Mouse (Mus musculus): ENCODE measurements around the gene Gpr65. TPM values are rescaled to one million over a fixed set of nuclear protein-coding genes. Genes with fewer than 3 reads are reported as not detected.

The Gpr65 gene
- polyA plus RNA-seq, 1 experiment from 2014 or later = 0.15 TPM

GRCm38 (mm10) chr12:98258845-98259517 is 9.5 kb upstream of the Gpr65 start, which contains the start of gene Galc:
Gene Galc, minus strand, starts transcription at chr12:98259459.
- Histone ChIP-seq H3K9me3 (no peaks in the 10 kb centered on the region), H3K4me2 (replicated peaks) (peak within 1 kb of the TSS; percentile 52), H3K9ac (replicated peaks) (peak within 1 kb of the TSS; percentile 95), H3K27ac (replicated peaks) (peak within 1 kb of the TSS; percentile 98), H3K4me1 (peaks cover 13% of the 10 kb centered on the region), H3K4me3 (peak within 1 kb of the TSS; percentile 92), H3K27me3 (no peaks in the 10 kb centered on the region), H3K36me3 (no peaks in the 10 kb centered on the region)
- ATAC-seq (replicated peaks) = peak; percentile 96
- WGBS = under 1% methylated on average over 74 of the region's 76 CpGs

- peak; percentile 58; the same call in 1 of the 2 replicates for ATAC-seq (replicated peaks)
- no peaks in the 10 kb centered on the region for H3K27me3 ChIP-seq
These were observed 8.9 kb upstream of the Gpr65 start for GRCm38 (mm10) chr12:98259518-98259852.

GRCm38 (mm10) chr12:98265697-98266096 is 2.7 kb upstream of the Gpr65 start:
- H3K27me3 ChIP-seq = no peaks in the 10 kb centered on the region
- no peaks in the 10 kb centered on the region for H3K9me3 ChIP-seq
- 88% methylated on average over 9 of the region's 9 CpGs for WGBS
- no peak for ATAC-seq (replicated peaks)
- no peak overlapping the region for H3K4me3 ChIP-seq
- H3K27ac ChIP-seq (replicated peaks) = no peak overlapping the region
- no peaks in the 10 kb centered on the region for H3K4me1 ChIP-seq
- no peak overlapping the region for H3K4me2 ChIP-seq (replicated peaks)
- H3K9ac ChIP-seq (replicated peaks) = no peak overlapping the region
- no peaks in the 10 kb centered on the region for H3K36me3 ChIP-seq

More at GRCm38 (mm10) chr12:98259518-98259852, 8.9 kb upstream of the Gpr65 start:
- WGBS = 4% methylated on average over 12 of the region's 12 CpGs
- H3K9ac ChIP-seq (replicated peaks) = peak overlapping the region; percentile 95
- H3K4me3 ChIP-seq = peak overlapping the region; percentile 92
- no peaks in the 10 kb centered on the region for H3K9me3 ChIP-seq
- peak overlapping the region; percentile 52 for H3K4me2 ChIP-seq (replicated peaks)
- peaks cover 13% of the 10 kb centered on the region for H3K4me1 ChIP-seq
- peak overlapping the region; percentile 98 for H3K27ac ChIP-seq (replicated peaks)
- no peaks in the 10 kb centered on the region for H3K36me3 ChIP-seq

- Histone ChIP-seq H3K4me3 (no peak overlapping the region), H3K4me1 (no peaks in the 10 kb centered on the region), H3K27ac (replicated peaks) (no peak overlapping the region), H3K9ac (replicated peaks) (no peak overlapping the region), H3K27me3 (no peaks in the 10 kb centered on the region), H3K4me2 (replicated peaks) (no peak overlapping the region), H3K36me3 (no peaks in the 10 kb centered on the region), H3K9me3 (no peaks in the 10 kb centered on the region)
- 86% methylated on average over 17 of the region's 17 CpGs for WGBS
- no peak for ATAC-seq (replicated peaks)
These were observed 1.6 kb downstream of the Gpr65 start for GRCm38 (mm10) chr12:98269791-98270745.

- WGBS = 58% methylated on average over 12 of the region's 12 CpGs
- no peaks in the 10 kb centered on the region for H3K9me3 ChIP-seq
- no peaks in the 10 kb centered on the region for H3K4me1 ChIP-seq
- no peak overlapping the region for H3K27ac ChIP-seq (replicated peaks)
- no peaks in the 10 kb centered on the region for H3K27me3 ChIP-seq
- H3K4me2 ChIP-seq (replicated peaks) = no peak overlapping the region
- ATAC-seq (replicated peaks) = no peak
- H3K4me3 ChIP-seq = no peak overlapping the region
- no peak overlapping the region for H3K9ac ChIP-seq (replicated peaks)
- H3K36me3 ChIP-seq = no peaks in the 10 kb centered on the region
These were observed 2.6 kb downstream of the Gpr65 start for GRCm38 (mm10) chr12:98270810-98271566.

- H3K4me1 ChIP-seq = no peaks in the 10 kb centered on the region
- H3K9ac ChIP-seq (replicated peaks) = no peak overlapping the region
- no peak overlapping the region for H3K4me2 ChIP-seq (replicated peaks)
- H3K9me3 ChIP-seq = no peaks in the 10 kb centered on the region
- no peaks in the 10 kb centered on the region for H3K27me3 ChIP-seq
- 77% methylated on average over 7 of the region's 7 CpGs for WGBS
- no peaks in the 10 kb centered on the region for H3K36me3 ChIP-seq
- no peak for ATAC-seq (replicated peaks)
- no peak overlapping the region for H3K27ac ChIP-seq (replicated peaks)
- no peak overlapping the region for H3K4me3 ChIP-seq
These were observed 4.0 kb downstream of the Gpr65 start for GRCm38 (mm10) chr12:98272433-98272832.

GRCm38 (mm10) chr12:98280530-98280929 is 12.1 kb downstream of the Gpr65 start:
- H3K4me2 ChIP-seq (replicated peaks) = no peak overlapping the region
- no peaks in the 10 kb centered on the region for H3K9me3 ChIP-seq
- H3K9ac ChIP-seq (replicated peaks) = no peak overlapping the region
- H3K4me1 ChIP-seq = no peaks in the 10 kb centered on the region
- no peak overlapping the region for H3K4me3 ChIP-seq
- H3K27ac ChIP-seq (replicated peaks) = no peak overlapping the region
- ATAC-seq (replicated peaks) = peak; percentile 51; the same call in 1 of the 2 replicates
- H3K36me3 ChIP-seq = no peaks in the 10 kb centered on the region
- H3K27me3 ChIP-seq = no peaks in the 10 kb centered on the region
- WGBS = 31% methylated on average over 5 of the region's 5 CpGs

GRCm38 (mm10) chr12:98280996-98281395 is 12.6 kb downstream of the Gpr65 start:
- ATAC-seq (replicated peaks) = no peak
- Histone ChIP-seq H3K4me1 (no peaks in the 10 kb centered on the region), H3K9me3 (no peaks in the 10 kb centered on the region), H3K9ac (replicated peaks) (no peak overlapping the region), H3K36me3 (no peaks in the 10 kb centered on the region), H3K27ac (replicated peaks) (no peak overlapping the region), H3K4me2 (replicated peaks) (no peak overlapping the region), H3K4me3 (no peak overlapping the region), H3K27me3 (no peaks in the 10 kb centered on the region)
- whole genome bisulfite sequencing = 74% methylated on average over 8 of the region's 8 CpGs

- Histone ChIP-seq H3K27me3 (no peaks in the 10 kb centered on the region), H3K27ac (replicated peaks) (no peak overlapping the region), H3K4me2 (replicated peaks) (no peak overlapping the region), H3K9me3 (no peaks in the 10 kb centered on the region), H3K36me3 (no peaks in the 10 kb centered on the region), H3K4me3 (no peak overlapping the region), H3K4me1 (no peaks in the 10 kb centered on the region), H3K9ac (replicated peaks) (no peak overlapping the region)
- WGBS = 82% methylated on average over 14 of the region's 14 CpGs
- ATAC-seq (replicated peaks) = no peak
These were observed 14.5 kb downstream of the Gpr65 start for GRCm38 (mm10) chr12:98282776-98283486.

- Histone ChIP-seq H3K4me1 (no peaks in the 10 kb centered on the region), H3K27me3 (no peaks in the 10 kb centered on the region), H3K9me3 (no peaks in the 10 kb centered on the region), H3K36me3 (no peaks in the 10 kb centered on the region), H3K27ac (replicated peaks) (no peak overlapping the region), H3K9ac (replicated peaks) (no peak overlapping the region), H3K4me3 (no peak overlapping the region), H3K4me2 (replicated peaks) (no peak overlapping the region)
- 73% methylated on average over 3 of the region's 3 CpGs for WGBS
- no peak for ATAC-seq (replicated peaks)
These were observed 15.0 kb downstream of the Gpr65 start for GRCm38 (mm10) chr12:98283487-98283860.

GRCm38 (mm10) chr12:98284477-98284876 is 16.0 kb downstream of the Gpr65 start:
- Histone ChIP-seq H3K9me3 (no peaks in the 10 kb centered on the region), H3K4me3 (no peak overlapping the region), H3K9ac (replicated peaks) (no peak overlapping the region), H3K27ac (replicated peaks) (no peak overlapping the region), H3K4me2 (replicated peaks) (no peak overlapping the region), H3K27me3 (no peaks in the 10 kb centered on the region), H3K36me3 (no peaks in the 10 kb centered on the region), H3K4me1 (no peaks in the 10 kb centered on the region)
- 84% methylated on average over 3 of the region's 3 CpGs for WGBS
- no peak for ATAC-seq (replicated peaks)

Measured in forebrain, embryonic 15.5 days (tissue).